Mouse (Mus musculus) G1E (cell line): ENCODE measurements around the gene Nlgn1. TPM values are rescaled to one million over a fixed set of nuclear protein-coding genes. Genes with fewer than 3 reads are reported as not detected.

ENCODE experiments used
- ATAC-seq: 2 replicates; pipeline ENCODE4 v1.8.0; 2016; ENCODE audit warnings: mild to moderate bottlenecking; ENCODE audit not compliant: insufficient number of reproducible peaks, poor library complexity, low FRiP score, severe bottlenecking; ENCODE audit errors: extremely low read depth
- DNase-seq: peaks from one replicate; pipeline ENCODE4 v3.0.0; 2012; ENCODE audit warnings: low spot score
- H3K27me3 ChIP-seq: 2 replicates; pipeline ENCODE4 v1.6.1; 2012; ENCODE audit warnings: mild to moderate bottlenecking, low read length, inconsistent platforms; ENCODE audit not compliant: insufficient read depth
- H3K36me3 ChIP-seq: replicated peaks from 2 replicates; pipeline ENCODE3; 2012; ENCODE audit warnings: mild to moderate bottlenecking, inconsistent platforms
- H3K4me1 ChIP-seq: 2 replicates; pipeline ENCODE4 v1.6.1; 2012; ENCODE audit warnings: low read depth, low read length, inconsistent platforms, mixed read lengths; ENCODE audit not compliant: insufficient read depth
- H3K4me3 ChIP-seq: 2 replicates; pipeline ENCODE4 v1.5.1; 2012; ENCODE audit warnings: low read depth, mild to moderate bottlenecking, inconsistent platforms, low read length, moderate library complexity, mixed read lengths
- H3K9me3 ChIP-seq: replicated peaks from 2 replicates; pipeline ENCODE4 v1.6.1; 2012; ENCODE audit warnings: inconsistent platforms
- CTCF ChIP-seq: IDR thresholded peaks from 2 replicates; pipeline ENCODE4 v1.5.1; 2012; ENCODE audit warnings: low read depth, low read length, inconsistent platforms, mixed read lengths
- GATA1 ChIP-seq: IDR thresholded peaks from 2 replicates; pipeline ENCODE4 v1.6.1; 2012; ENCODE audit warnings: borderline replicate concordance, low read length, inconsistent platforms, mixed read lengths
- GATA2 ChIP-seq: IDR thresholded peaks from 2 replicates; pipeline ENCODE4 v1.6.1; 2012; ENCODE audit warnings: low read depth, low read length, inconsistent platforms, borderline replicate concordance
- POLR2AphosphoS5 ChIP-seq: IDR thresholded peaks from 2 replicates; pipeline ENCODE4 v1.6.1; 2012; ENCODE audit warnings: low read depth, low read length, inconsistent platforms; ENCODE audit not compliant: insufficient replicate concordance
- TAL1 ChIP-seq: conservative IDR thresholded peaks from 2 replicates; pipeline ENCODE4 v1.6.1; 2012; ENCODE audit warnings: low read depth, low read length, inconsistent platforms, mixed read lengths
- polyA plus RNA-seq: library from polyadenylated mRNA; stranded (reverse); fragments of >175 nt; gene quantifications from 2 replicates; pipeline ENCODE4 v1.2.3, GENCODE M21; 2012
- total RNA-seq, 2 experiments: library from RNA; stranded (forward) in 1 of 2; stranded (reverse) in 1 of 2; fragments of 200-1000 nt in 1 of 2; fragments of >200 nt in 1 of 2; fragmentation: Nextera tagmentation in 1 of 2; gene quantifications; 2 replicates each; pipeline ENCODE4 v1.2.3; 2014 to 2017

Nlgn1 gene
- total and polyA plus RNA-seq, 3 experiments = 0.11 TPM; not detected in 2

DNA sequence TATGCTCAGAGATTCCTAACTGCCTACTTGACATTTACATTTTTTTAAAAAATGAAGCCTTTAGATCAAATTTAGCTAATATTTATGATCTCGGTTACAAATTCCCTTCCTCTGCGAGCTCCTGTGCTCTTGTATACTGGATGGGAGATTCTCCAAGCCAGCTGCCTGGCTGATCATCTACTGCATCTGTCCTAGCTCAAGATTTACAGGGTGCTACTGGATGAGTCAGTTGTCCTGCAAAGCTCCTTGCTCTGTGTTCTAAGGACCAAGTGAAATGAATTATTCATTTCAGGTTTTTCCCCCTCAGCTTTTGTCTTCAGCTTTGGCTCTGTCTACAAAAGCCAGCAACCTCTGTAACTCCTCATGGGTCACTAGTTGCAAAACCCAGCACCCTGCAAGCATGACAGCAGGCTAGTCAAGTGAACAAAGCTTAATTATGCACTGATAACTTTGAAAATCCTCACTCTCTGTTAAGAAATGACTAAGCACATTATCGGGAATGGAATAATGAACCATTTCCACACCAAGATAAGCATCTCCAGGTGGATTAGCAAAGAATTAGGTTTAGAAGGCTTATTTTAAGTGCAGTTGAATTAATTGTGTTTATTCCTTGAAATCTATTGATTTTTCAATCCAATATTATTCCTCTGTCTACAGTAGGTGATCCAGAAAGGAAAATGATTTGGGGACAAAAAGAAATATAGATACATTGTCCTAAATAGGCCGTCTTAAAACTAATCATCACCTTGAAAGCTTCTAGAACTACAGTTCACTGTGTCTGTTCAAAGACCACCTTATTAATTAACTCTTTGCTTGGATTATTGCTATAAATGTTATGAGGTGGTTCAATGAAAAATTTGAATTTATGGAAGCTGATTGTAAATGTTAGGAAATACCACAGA, 61.1 kb downstream of the Nlgn1 start:
- peaks cover 8% of the 10 kb centered on the region for H3K27me3 ChIP-seq
- H3K36me3 ChIP-seq = no peaks in the 10 kb centered on the region
- no peaks in the 10 kb centered on the region for H3K9me3 ChIP-seq
- TF ChIP-seq GATA1 (no peak), TAL1 (no peak), POLR2AphosphoS5 (no peak), CTCF (no peak), GATA2 (no peak)
- H3K4me1 ChIP-seq = peaks cover 9% of the 10 kb centered on the region
- no peak overlapping the region for H3K4me3 ChIP-seq
- DNase-seq (no peak), ATAC-seq (no peak)

DNA sequence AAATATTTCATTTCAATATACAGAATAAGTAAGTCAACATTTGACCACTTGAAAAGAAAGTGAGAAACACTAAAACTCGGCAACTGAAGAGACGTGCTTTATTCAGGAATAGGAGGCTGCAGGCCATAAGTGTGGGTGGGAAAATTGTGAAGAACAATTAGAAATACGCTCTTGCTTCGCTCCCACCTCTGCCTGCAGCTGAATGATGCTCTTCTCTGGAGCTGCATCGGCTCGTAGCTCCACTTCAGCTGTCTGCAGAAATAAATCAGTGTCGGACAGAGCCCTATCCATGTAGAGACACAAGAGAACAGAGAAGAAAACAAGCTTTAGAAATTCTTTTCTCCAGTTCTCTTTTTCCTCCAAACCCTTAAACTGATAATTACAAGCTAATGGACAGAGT, 85.7 kb downstream of the Nlgn1 start:
- no peak for TF ChIP-seq POLR2AphosphoS5
- no peak for TF ChIP-seq GATA2
- no peak for TF ChIP-seq GATA1
- Histone ChIP-seq H3K27me3 (no peaks in the 10 kb centered on the region), H3K9me3 (no peaks in the 10 kb centered on the region), H3K4me1 (peaks cover 14% of the 10 kb centered on the region), H3K36me3 (no peaks in the 10 kb centered on the region), H3K4me3 (no peak overlapping the region)
- DNase-seq = no peak
- ATAC-seq = no peak

DNA sequence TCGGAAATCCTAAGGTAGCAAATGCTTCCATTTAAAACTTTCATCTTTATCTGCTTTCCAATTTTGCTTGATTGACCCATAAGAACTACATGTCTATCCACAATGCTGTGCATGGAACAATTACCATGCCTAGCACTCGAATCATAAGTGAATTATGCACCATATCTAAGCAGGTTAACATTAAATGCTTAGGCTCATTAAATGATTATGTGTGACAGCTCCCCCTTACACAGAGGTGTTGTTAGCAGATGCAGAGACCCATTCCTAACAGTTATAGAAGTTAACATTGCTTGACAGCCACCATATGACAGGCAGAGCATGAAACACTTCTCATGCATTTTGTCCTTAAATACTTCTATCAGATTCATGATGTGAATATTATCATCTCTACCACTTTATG, 89.0 kb downstream of the Nlgn1 start:
- ATAC-seq = no peak

DNA sequence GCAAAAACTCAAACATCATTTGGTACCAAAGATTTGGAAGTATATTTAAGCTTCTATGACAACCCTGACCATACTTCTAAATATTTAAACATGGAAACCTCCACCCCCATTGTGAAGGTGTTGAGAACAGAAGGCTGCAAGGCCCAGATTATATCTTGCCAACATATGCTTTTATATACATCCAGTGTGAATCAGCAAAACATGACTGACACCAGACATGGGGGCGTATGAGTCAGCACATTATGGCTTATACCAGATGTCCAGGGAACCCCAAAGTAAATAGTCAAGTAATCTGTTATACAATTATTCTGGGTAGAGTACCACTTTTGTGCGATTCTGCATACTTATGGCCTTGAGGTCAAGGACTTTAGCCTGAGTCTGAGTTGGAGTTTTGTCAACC, 102.3 kb downstream of the Nlgn1 start:
- ATAC-seq = peak; percentile 94
- Histone ChIP-seq H3K36me3 (no peaks in the 10 kb centered on the region), H3K4me1 (peaks cover 29% of the 10 kb centered on the region), H3K4me3 (no peak overlapping the region), H3K27me3 (no peaks in the 10 kb centered on the region), H3K9me3 (no peaks in the 10 kb centered on the region)
- TF ChIP-seq CTCF (no peak), TAL1 (peak; percentile 56), POLR2AphosphoS5 (no peak), GATA1 (no peak), GATA2 (no peak)
- DNase-seq = peak; percentile 9

More for the DNA sequence above, 89.0 kb downstream of the Nlgn1 start:
- Histone ChIP-seq H3K4me3 (no peak overlapping the region), H3K27me3 (no peaks in the 10 kb centered on the region), H3K36me3 (no peaks in the 10 kb centered on the region), H3K4me1 (no peaks in the 10 kb centered on the region; the same call in 1 of the 2 replicates), H3K9me3 (no peaks in the 10 kb centered on the region)
- TF ChIP-seq GATA1 = no peak
- no peak for TF ChIP-seq POLR2AphosphoS5
- no peak for TF ChIP-seq CTCF
- DNase-seq = no peak

DNA sequence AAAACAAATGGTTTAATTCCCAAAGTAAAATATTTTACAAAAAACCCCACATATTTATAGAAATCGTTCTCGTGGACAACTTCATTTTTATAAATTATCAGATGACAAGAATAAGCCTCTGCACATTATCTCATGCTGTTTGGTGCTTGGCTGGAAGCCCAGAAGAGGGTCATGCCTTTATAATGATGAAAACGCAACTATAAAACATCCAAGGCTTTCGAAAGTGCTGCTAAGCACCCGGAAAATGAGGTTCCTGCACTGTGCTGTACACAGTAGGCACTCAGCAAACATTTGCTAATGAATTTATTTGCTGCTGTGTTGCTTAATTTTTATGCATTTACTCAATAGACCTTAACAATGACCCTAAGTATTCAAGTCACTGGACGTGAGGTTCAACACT, 103.4 kb downstream of the Nlgn1 start:
- Histone ChIP-seq H3K27me3 (no peaks in the 10 kb centered on the region), H3K4me1 (peaks cover 31% of the 10 kb centered on the region), H3K36me3 (no peaks in the 10 kb centered on the region), H3K4me3 (no peak overlapping the region), H3K9me3 (no peaks in the 10 kb centered on the region)
- ATAC-seq (no peak), DNase-seq (no peak)
- no peak for TF ChIP-seq GATA1
- TF ChIP-seq TAL1 = no peak
- no peak for TF ChIP-seq GATA2
- TF ChIP-seq POLR2AphosphoS5 = no peak
- no peak for TF ChIP-seq CTCF

DNA sequence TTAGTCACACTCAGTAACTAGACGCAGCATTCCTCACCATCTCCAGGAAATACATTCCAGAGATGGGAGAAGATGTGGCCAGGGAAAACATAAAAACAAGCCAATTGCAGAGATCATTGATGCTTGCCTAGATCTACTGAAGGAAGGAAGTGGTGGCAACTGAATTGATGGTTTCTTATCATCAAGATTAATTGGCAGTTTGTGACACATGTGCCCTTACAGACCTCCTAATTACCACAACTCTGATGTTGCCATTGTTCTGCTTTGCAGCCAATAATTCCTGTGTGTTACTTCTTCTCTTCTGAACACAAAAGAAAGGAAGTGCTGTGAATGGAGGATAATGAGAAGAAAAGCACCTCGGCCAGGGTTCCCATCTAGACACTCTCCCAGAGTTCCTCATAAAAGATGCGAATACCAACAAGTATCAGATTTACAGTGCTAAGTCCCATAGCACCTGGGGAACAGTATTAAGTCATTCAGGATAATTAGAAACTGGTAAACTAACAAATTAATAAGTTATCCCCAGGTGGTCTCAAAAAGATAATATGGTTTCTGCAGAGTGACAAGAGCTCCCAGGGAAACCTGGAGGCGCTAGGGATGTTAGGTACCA, 104.0 kb downstream of the Nlgn1 start:
- ATAC-seq (no peak), DNase-seq (no peak)
- Histone ChIP-seq H3K4me1 (peaks cover 33% of the 10 kb centered on the region), H3K4me3 (no peak overlapping the region), H3K36me3 (no peaks in the 10 kb centered on the region), H3K9me3 (no peaks in the 10 kb centered on the region), H3K27me3 (no peaks in the 10 kb centered on the region)
- TF ChIP-seq TAL1 (no peak), GATA2 (no peak), POLR2AphosphoS5 (no peak), GATA1 (no peak), CTCF (no peak)
